Mouse (Mus musculus) liver, embryonic 14.5 days (tissue): ENCODE measurements around the gene Gm26741. TPM values are rescaled to one million over a fixed set of nuclear protein-coding genes. Genes with fewer than 3 reads are reported as not detected.

Experiments used
- ATAC-seq: fragments of 200-750 bp; cut with Nextera tagmentation; 2 replicates; pipeline ENCODE4 v1.8.0; 2017; ENCODE audit warnings: moderate number of reproducible peaks, mild to moderate bottlenecking, moderate library complexity; ENCODE audit not compliant: insufficient read depth
- DNase-seq, 3 experiments: peaks; one replicate each; pipeline ENCODE4 v3.0.0-alpha.2; 2012 to 2013; ENCODE audit warnings: low read depth in 3 of 3, low spot score in 3 of 3
- H3K27ac ChIP-seq: fragments of 300-500 bp; sonication (generic); 2 replicates; pipeline ENCODE4 v1.5.1; 2014; ENCODE audit warnings: moderate library complexity, mild to moderate bottlenecking, control low read depth, inconsistent platforms
- H3K27me3 ChIP-seq: fragments of 300-500 bp; sonication (generic); 2 replicates; pipeline ENCODE4 v1.6.1; 2014; ENCODE audit warnings: mild to moderate bottlenecking, low read length, moderate library complexity; ENCODE audit not compliant: control insufficient read depth, insufficient read depth
- H3K36me3 ChIP-seq: fragments of 300-500 bp; sonication (generic); replicated peaks from 2 replicates; pipeline ENCODE4 v1.6.1; 2014; ENCODE audit warnings: low read depth; ENCODE audit not compliant: control insufficient read depth, insufficient read depth
- H3K4me1 ChIP-seq, 2 experiments: fragments of 200-500 bp in 1 of 2; fragments of 300-500 bp in 1 of 2; sonication (generic) in 1 of 2; replicated peaks; 2 replicates each; pipeline ENCODE4 v1.6.1; 2012 to 2014; ENCODE audit warnings: antibody characterized with exemption in 1 of 2, inconsistent platforms in 1 of 2, low read length in 1 of 2; ENCODE audit not compliant: control insufficient read depth in 2 of 2, insufficient read depth in 2 of 2
- H3K4me2 ChIP-seq: fragments of 300-500 bp; sonication (generic); 2 replicates; pipeline ENCODE4 v1.6.1; 2014; ENCODE audit warnings: low read depth, mild to moderate bottlenecking, control low read depth, moderate library complexity
- H3K4me3 ChIP-seq, 2 experiments: fragments of 200-500 bp in 1 of 2; fragments of 300-500 bp in 1 of 2; sonication (generic) in 1 of 2; 2 replicates each; pipeline ENCODE4 v1.5.1; 2012 to 2014; ENCODE audit warnings: low read depth in 2 of 2, low read length in 2 of 2, mild to moderate bottlenecking in 2 of 2, control low read depth in 1 of 2, inconsistent platforms in 1 of 2, moderate library complexity in 1 of 2; ENCODE audit not compliant: insufficient read depth in 1 of 2
- H3K9ac ChIP-seq: fragments of 300-500 bp; sonication (generic); replicated peaks from 2 replicates; pipeline ENCODE4 v1.6.1; 2014; ENCODE audit warnings: mild to moderate bottlenecking, control low read depth, moderate library complexity
- H3K9me3 ChIP-seq: fragments of 300-500 bp; sonication (generic); 2 replicates; pipeline ENCODE4 v1.6.1; 2016; ENCODE audit warnings: low read length, mixed read lengths; ENCODE audit not compliant: control insufficient read depth
- CTCF ChIP-seq: IDR thresholded peaks from 2 replicates; pipeline ENCODE4 v1.5.1; 2016; ENCODE audit warnings: antibody characterized with exemption, low read depth, control low read depth
- EP300 ChIP-seq: IDR thresholded peaks from 2 replicates; pipeline ENCODE4 v1.6.1; 2016; ENCODE audit warnings: antibody characterized with exemption, low read depth
- WGBS: fragments of 180-500 bp; shearing (Covaris S2); extraction: QIAGEN DNeasy Blood & Tissue Kit; methylation state at CpG from one replicate; pipeline ENCODE4 v1.1.7; 2014; ENCODE audit not compliant: insufficient replicate concordance; 5-methylcytosine and 5-hydroxymethylcytosine counted together
- polyA plus RNA-seq, 2 experiments: library from polyadenylated mRNA; depleted of rRNA in 1 of 2; stranded (reverse) in 1 of 2; unstranded in 1 of 2; fragments of >200 nt; fragmentation: Nextera tagmentation in 1 of 2; extraction: Ambion mirVana in 1 of 2; gene quantifications; 2 replicates each; pipeline versions ENCODE4 v1.2.1 to v1.2.3; 2012 to 2014

Gene Gm26741
- polyA plus RNA-seq, 2 experiments: not detected

GRCm38 (mm10) chr10:52388922-52389430 lies 30.4 kb downstream of the Gm26741 start, which contains the start of gene Nepn:
Nepn (plus strand) TSS chr10:52388972.
- ATAC-seq (no peak), DNase-seq (no peak)
- Histone ChIP-seq H3K9me3 (no peaks in the 10 kb centered on the region), H3K4me2 (no peak within 1 kb of the TSS), H3K36me3 (no peaks in the 10 kb centered on the region), H3K27ac (no peak within 1 kb of the TSS), H3K9ac (no peak within 1 kb of the TSS), H3K4me3 (no peak within 1 kb of the TSS), H3K4me1 (no peaks in the 10 kb centered on the region), H3K27me3 (no peaks in the 10 kb centered on the region; the same call in 1 of the 2 replicates)
- 54% methylated on average over 5 of the region's 5 CpGs for WGBS
- TF ChIP-seq EP300 (no peak), CTCF (no peak)

DNA sequence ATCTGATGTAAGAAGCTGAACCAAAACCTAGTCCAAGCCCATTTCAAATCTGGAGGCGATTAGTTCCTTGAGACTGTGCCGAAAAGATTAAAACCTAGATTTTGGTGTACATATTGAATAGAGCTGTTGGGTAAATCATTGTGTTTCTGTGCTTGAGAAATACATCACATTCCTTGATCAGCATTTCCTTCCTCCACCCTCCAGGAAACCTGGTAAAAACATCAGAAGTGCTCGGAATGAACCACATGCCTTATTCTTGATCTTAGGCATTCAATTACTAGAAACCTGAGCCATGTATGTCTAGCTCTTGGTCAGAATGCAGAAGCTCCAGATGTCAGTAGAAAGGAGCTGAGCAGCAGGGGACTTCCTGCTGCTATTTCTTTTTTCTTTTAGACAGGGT lies 30.9 kb downstream of the Gm26741 start:
- Histone ChIP-seq H3K4me1 (no peaks in the 10 kb centered on the region), H3K9ac (no peak overlapping the region), H3K9me3 (no peaks in the 10 kb centered on the region), H3K4me3 (no peak overlapping the region), H3K27ac (no peak overlapping the region), H3K27me3 (no peaks in the 10 kb centered on the region; the same call in 1 of the 2 replicates), H3K4me2 (no peak overlapping the region), H3K36me3 (no peaks in the 10 kb centered on the region)
- 50% methylated on average over 3 of the region's 3 CpGs for WGBS
- TF ChIP-seq EP300 (no peak), CTCF (no peak)
- DNase-seq (no peak), ATAC-seq (no peak)

GRCm38 (mm10) chr10:52391208-52391607 lies 32.6 kb downstream of the Gm26741 start:
- no peak for ATAC-seq

GRCm38 (mm10) chr10:52396647-52397046 lies 38.1 kb downstream of the Gm26741 start:
- H3K9me3 ChIP-seq: no peaks in the 10 kb centered on the region
- H3K36me3 ChIP-seq: no peaks in the 10 kb centered on the region
- no peak overlapping the region for H3K9ac ChIP-seq
- WGBS: 73% methylated on average over 3 of the region's 3 CpGs
- no peak overlapping the region for H3K4me2 ChIP-seq
- H3K27ac ChIP-seq: no peak overlapping the region
- no peak for DNase-seq
- H3K4me1 ChIP-seq: no peaks in the 10 kb centered on the region
- ATAC-seq: no peak
- no peaks in the 10 kb centered on the region for H3K27me3 ChIP-seq
- no peak overlapping the region for H3K4me3 ChIP-seq
- TF ChIP-seq EP300: no peak

More at GRCm38 (mm10) chr10:52391208-52391607, 32.6 kb downstream of the Gm26741 start:
- no peaks in the 10 kb centered on the region for H3K9me3 ChIP-seq
- H3K27me3 ChIP-seq: no peaks in the 10 kb centered on the region; the same call in 1 of the 2 replicates
- TF ChIP-seq EP300 (no peak), CTCF (no peak)
- no peak overlapping the region for H3K4me3 ChIP-seq
- no peaks in the 10 kb centered on the region for H3K4me1 ChIP-seq
- WGBS: 33% methylated on average over 2 of the region's 2 CpGs
- H3K4me2 ChIP-seq: no peak overlapping the region
- H3K36me3 ChIP-seq: no peaks in the 10 kb centered on the region
- no peak overlapping the region for H3K9ac ChIP-seq
- DNase-seq: no peak
- H3K27ac ChIP-seq: no peak overlapping the region

DNA sequence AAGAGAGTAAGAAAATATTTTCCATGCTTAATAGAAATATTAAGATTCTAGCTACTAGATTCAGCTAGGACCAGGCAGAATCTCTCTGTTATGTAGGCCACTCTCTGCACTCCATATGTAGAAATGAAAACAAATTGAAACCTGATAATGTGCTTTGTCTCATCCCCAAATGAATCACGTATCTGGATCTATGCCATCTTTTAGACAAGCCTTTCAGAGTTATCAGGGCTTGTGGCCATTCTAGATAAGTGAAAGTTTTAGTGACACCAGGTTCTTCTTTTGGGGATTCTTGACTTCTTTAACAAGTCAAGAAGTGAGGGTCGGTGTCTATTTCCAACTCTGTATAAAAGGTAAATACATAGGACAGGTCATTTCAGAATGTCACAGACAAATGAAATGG lies 40.1 kb downstream of the Gm26741 start:
- H3K27ac ChIP-seq: no peak overlapping the region
- 53% methylated on average over 2 of the region's 2 CpGs for WGBS
- no peak overlapping the region for H3K4me3 ChIP-seq
- H3K9me3 ChIP-seq: no peaks in the 10 kb centered on the region
- no peak for ATAC-seq
- DNase-seq: no peak
- H3K4me2 ChIP-seq: no peak overlapping the region
- H3K4me1 ChIP-seq: no peaks in the 10 kb centered on the region
- H3K27me3 ChIP-seq: no peaks in the 10 kb centered on the region
- no peak overlapping the region for H3K9ac ChIP-seq
- no peaks in the 10 kb centered on the region for H3K36me3 ChIP-seq
- TF ChIP-seq CTCF (no peak), EP300 (no peak)
